Mouse (Mus musculus) forebrain, embryonic 11.5 days (tissue): Measurements from ENCODE around the gene Atp11b. TPM values are rescaled to one million over a fixed set of nuclear protein-coding genes. Genes with fewer than 3 reads are reported as not detected.

Source experiments
- ATAC-seq: fragments of 200-750 bp; cut with Nextera tagmentation; replicated peaks from 2 replicates; pipeline ENCODE4 v1.8.0; 2017; ENCODE audit warnings: moderate TSS enrichment; ENCODE audit not compliant: low FRiP score
- DNase-seq: peaks from one replicate; pipeline ENCODE4 v3.0.0-alpha.2; 2017; ENCODE audit warnings: low spot score
- H3K27ac ChIP-seq: fragments of 300-500 bp; sonication (generic); 2 replicates; pipeline ENCODE4 v1.5.1; 2014; ENCODE audit warnings: low read depth, low read length
- H3K27me3 ChIP-seq: fragments of 300-500 bp; sonication (generic); 2 replicates; pipeline ENCODE4 v1.6.1; 2014; ENCODE audit warnings: mild to moderate bottlenecking, low read length, mixed read lengths; ENCODE audit not compliant: control insufficient read depth, insufficient read depth
- H3K36me3 ChIP-seq: fragments of 300-500 bp; sonication (generic); 2 replicates; pipeline ENCODE4 v1.6.1; 2014; ENCODE audit warnings: mild to moderate bottlenecking, low read length, moderate library complexity, mixed read lengths; ENCODE audit not compliant: control insufficient read depth, insufficient read depth
- H3K4me1 ChIP-seq: fragments of 300-500 bp; sonication (generic); replicated peaks from 2 replicates; pipeline ENCODE4 v1.6.1; 2014; ENCODE audit warnings: low read length, mixed read lengths; ENCODE audit not compliant: control insufficient read depth, insufficient read depth
- H3K4me2 ChIP-seq: fragments of 300-500 bp; sonication (generic); 2 replicates; pipeline ENCODE4 v1.6.1; 2014; ENCODE audit warnings: low read depth, mild to moderate bottlenecking, low read length, moderate library complexity, mixed read lengths; ENCODE audit not compliant: severe bottlenecking
- H3K4me3 ChIP-seq: fragments of 300-500 bp; sonication (generic); 2 replicates; pipeline ENCODE4 v1.5.1; 2014; ENCODE audit warnings: low read depth, low read length
- H3K9ac ChIP-seq: fragments of 300-500 bp; sonication (generic); 2 replicates; pipeline ENCODE4 v1.6.1; 2014; ENCODE audit warnings: low read length
- H3K9me3 ChIP-seq: fragments of 300-500 bp; sonication (generic); 2 replicates; pipeline ENCODE4 v1.6.1; 2016; ENCODE audit warnings: low read length, mixed read lengths; ENCODE audit not compliant: control insufficient read depth
- WGBS: fragments of 180-500 bp; shearing (Covaris S2); extraction: QIAGEN DNeasy Blood & Tissue Kit; methylation state at CpG from one replicate; pipeline ENCODE4 v1.1.7; 2014; 5-methylcytosine and 5-hydroxymethylcytosine counted together
- polyA plus RNA-seq: library from polyadenylated mRNA; unstranded; fragments of >200 nt; fragmentation: Nextera tagmentation; extraction: Ambion mirVana; gene quantifications from 2 replicates; pipeline ENCODE4 v1.2.1, GENCODE M21; 2014

The Atp11b gene
- polyA plus RNA-seq, 1 experiment from 2014 or later = 30.0 TPM

- Histone ChIP-seq H3K27ac (no peak overlapping the region), H3K36me3 (no peaks in the 10 kb centered on the region; the same call in 1 of the 2 replicates), H3K9ac (no peak overlapping the region), H3K4me1 (no peaks in the 10 kb centered on the region), H3K9me3 (no peaks in the 10 kb centered on the region), H3K4me3 (no peak overlapping the region), H3K27me3 (no peaks in the 10 kb centered on the region), H3K4me2 (no peak overlapping the region)
- 95% methylated on average over 2 of the region's 2 CpGs for WGBS
- no peak for DNase-seq
- ATAC-seq = no peak
Measured at GRCm38 (mm10) chr3:35889531-35889930, 135.6 kb downstream of the Atp11b start.

DNA sequence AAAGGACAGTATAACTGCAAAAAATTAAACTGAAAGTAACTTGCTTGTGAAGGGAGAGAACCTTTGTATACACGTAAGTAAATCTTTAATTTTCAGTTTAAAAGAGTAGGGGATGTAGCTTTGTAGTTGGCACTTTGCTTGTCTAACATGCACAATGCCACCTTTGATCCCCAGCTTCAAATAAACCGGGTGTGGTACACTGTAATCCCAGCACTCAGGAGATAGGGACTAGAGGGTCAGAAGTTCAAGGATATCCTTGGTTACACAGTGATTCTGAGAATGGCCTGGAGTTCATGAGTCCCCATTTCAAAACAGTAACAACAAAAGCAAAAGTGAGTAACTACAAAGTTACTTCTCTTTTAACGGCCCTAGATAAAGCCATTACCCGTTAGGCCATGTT lies 137.2 kb downstream of the Atp11b start:
- no peak overlapping the region for H3K27ac ChIP-seq
- no peak overlapping the region for H3K4me2 ChIP-seq
- 97% methylated on average over 4 of the region's 4 CpGs for WGBS
- no peaks in the 10 kb centered on the region for H3K27me3 ChIP-seq
- H3K9me3 ChIP-seq = no peaks in the 10 kb centered on the region
- DNase-seq = no peak
- H3K36me3 ChIP-seq = no peaks in the 10 kb centered on the region; the same call in 1 of the 2 replicates
- H3K4me1 ChIP-seq = no peaks in the 10 kb centered on the region
- ATAC-seq = no peak
- H3K9ac ChIP-seq = no peak overlapping the region
- H3K4me3 ChIP-seq = no peak overlapping the region

GRCm38 (mm10) chr3:35893156-35893555 lies 139.2 kb downstream of the Atp11b start:
- Histone ChIP-seq H3K9me3 (no peaks in the 10 kb centered on the region), H3K4me1 (no peaks in the 10 kb centered on the region), H3K36me3 (no peaks in the 10 kb centered on the region; the same call in 1 of the 2 replicates), H3K27me3 (no peaks in the 10 kb centered on the region), H3K9ac (no peak overlapping the region), H3K27ac (no peak overlapping the region), H3K4me3 (no peak overlapping the region), H3K4me2 (no peak overlapping the region)
- 91% methylated on average over 5 of the region's 5 CpGs for WGBS
- DNase-seq = no peak
- ATAC-seq = no peak

GRCm38 (mm10) chr3:35897900-35898299 lies 144.0 kb downstream of the Atp11b start:
- DNase-seq (no peak), ATAC-seq (no peak)
- H3K9me3 ChIP-seq = no peaks in the 10 kb centered on the region
- no peaks in the 10 kb centered on the region for H3K27me3 ChIP-seq
- H3K9ac ChIP-seq = no peak overlapping the region
- H3K36me3 ChIP-seq = no peaks in the 10 kb centered on the region; the same call in 1 of the 2 replicates
- no peak overlapping the region for H3K27ac ChIP-seq
- no peak overlapping the region for H3K4me2 ChIP-seq
- WGBS = 88% methylated on average over 2 of the region's 2 CpGs
- no peak overlapping the region for H3K4me3 ChIP-seq
- no peaks in the 10 kb centered on the region for H3K4me1 ChIP-seq

GRCm38 (mm10) chr3:35899109-35899508 lies 145.2 kb downstream of the Atp11b start:
- Histone ChIP-seq H3K4me1 (no peaks in the 10 kb centered on the region), H3K27ac (no peak overlapping the region), H3K27me3 (no peaks in the 10 kb centered on the region), H3K4me3 (no peak overlapping the region), H3K9me3 (no peaks in the 10 kb centered on the region), H3K4me2 (no peak overlapping the region), H3K36me3 (no peaks in the 10 kb centered on the region; the same call in 1 of the 2 replicates), H3K9ac (no peak overlapping the region)
- DNase-seq (no peak), ATAC-seq (no peak)
- 87% methylated on average over 3 of the region's 3 CpGs for WGBS

DNA sequence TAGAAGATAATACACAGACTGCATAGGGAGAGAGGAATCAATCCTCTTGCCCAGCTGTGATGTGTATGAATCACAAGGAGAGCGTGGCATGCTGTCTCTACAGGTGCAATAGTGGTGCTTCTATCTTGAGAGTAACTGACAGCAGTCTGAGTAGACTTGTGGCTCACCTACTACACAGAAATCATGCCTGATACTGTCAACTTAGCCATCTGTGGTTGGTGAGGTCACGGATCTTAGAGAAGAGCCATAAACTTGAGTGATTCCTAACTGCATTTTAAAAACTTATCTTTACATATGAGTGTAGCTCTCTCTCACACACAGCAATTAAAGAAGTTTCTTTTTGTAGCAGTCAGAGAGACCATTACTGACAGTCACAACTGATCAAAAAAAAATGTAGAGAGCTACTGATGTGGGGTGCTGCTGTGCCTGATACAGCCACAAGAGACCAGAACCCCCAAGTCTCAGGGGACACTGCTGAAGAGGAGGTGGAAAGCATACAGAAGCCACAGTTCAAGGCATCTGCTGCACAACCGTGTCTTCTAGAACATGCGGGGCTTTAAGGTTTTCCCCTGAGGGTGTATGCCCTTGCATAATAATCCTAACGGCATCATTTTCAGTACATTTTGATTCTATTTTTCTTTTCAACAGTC lies 146.8 kb downstream of the Atp11b start:
- Histone ChIP-seq H3K9ac (no peak overlapping the region), H3K4me2 (no peak overlapping the region), H3K9me3 (no peaks in the 10 kb centered on the region), H3K4me3 (no peak overlapping the region), H3K27me3 (no peaks in the 10 kb centered on the region), H3K36me3 (peaks cover 2% of the 10 kb centered on the region; the same call in 1 of the 2 replicates), H3K4me1 (no peaks in the 10 kb centered on the region), H3K27ac (no peak overlapping the region)
- WGBS = 92% methylated on average over 5 of the region's 5 CpGs
- DNase-seq = no peak
- ATAC-seq = no peak

Other genes starting within 250 kb of the Atp11b start
- 96.9 and 104 TPM in 2 replicates for gene Dcun1d1, start 183.3 kb downstream of the Atp11b start, polyA plus RNA-seq
- 34.2 and 36.3 TPM in 2 replicates for gene Mccc1, start 246.6 kb downstream of the Atp11b start, polyA plus RNA-seq